Mouse (Mus musculus): Measurements from ENCODE around the gene Itpkc. TPM values are rescaled to one million over a fixed set of nuclear protein-coding genes. Genes with fewer than 3 reads are reported as not detected.
A peak's percentile ranks its signal among the peaks of the same experiment; 100 is the strongest.

Gene Itpkc
- polyA plus RNA-seq, 1 experiment = 10.3 TPM

GRCm38 (mm10) chr7:27193731-27194130, 34.7 kb downstream of the Itpkc start:
- DNase-seq (ENCODE audit: low read depth) = no peak

GRCm38 (mm10) chr7:27192434-27192833, 36.0 kb downstream of the Itpkc start:
- DNase-seq (ENCODE audit: low read depth) = no peak

GRCm38 (mm10) chr7:27189271-27189931, 39.1 kb downstream of the Itpkc start:
- no peak for DNase-seq (ENCODE audit: low read depth)

GRCm38 (mm10) chr7:27185986-27186385, 42.5 kb downstream of the Itpkc start:
- no peak for DNase-seq (ENCODE audit: low read depth)

GRCm38 (mm10) chr7:27184964-27185363, 43.5 kb downstream of the Itpkc start:
- no peak for DNase-seq (ENCODE audit: low read depth)

GRCm38 (mm10) chr7:27182498-27182897, 46.0 kb downstream of the Itpkc start:
- DNase-seq (ENCODE audit: low read depth) = no peak

- DNase-seq (ENCODE audit: low read depth) = no peak
Observed at GRCm38 (mm10) chr7:27180837-27181695, 47.4 kb downstream of the Itpkc start, which contains the start of the genes Gm21983 and Mia. Gm21983 (minus strand) TSS chr7:27181086. Mia (minus strand) TSS chr7:27181157.

- DNase-seq (ENCODE audit: low read depth) = no peak
Observed at GRCm38 (mm10) chr7:27180036-27180435, 48.4 kb downstream of the Itpkc start.

GRCm38 (mm10) chr7:27179217-27179918, 49.1 kb downstream of the Itpkc start:
- DNase-seq (ENCODE audit: low read depth) = no peak

- DNase-seq (ENCODE audit: low read depth) = peak; percentile 95
Observed at GRCm38 (mm10) chr7:27178324-27179216, 49.9 kb downstream of the Itpkc start, which contains the start of gene Rab4b. Rab4b (minus strand) TSS chr7:27178896.

- DNase-seq (ENCODE audit: low read depth) = no peak
Observed at GRCm38 (mm10) chr7:27177942-27178323, 50.5 kb downstream of the Itpkc start.

GRCm38 (mm10) chr7:27174896-27175295, 53.6 kb downstream of the Itpkc start:
- DNase-seq (ENCODE audit: low read depth) = no peak

GRCm38 (mm10) chr7:27174496-27174895, 54.0 kb downstream of the Itpkc start:
- no peak for DNase-seq (ENCODE audit: low read depth)

GRCm38 (mm10) chr7:27170981-27171380, 57.5 kb downstream of the Itpkc start:
- no peak for DNase-seq (ENCODE audit: low read depth)

- DNase-seq (ENCODE audit: low read depth) = no peak
Observed at GRCm38 (mm10) chr7:27168371-27168770, 60.1 kb downstream of the Itpkc start.

- DNase-seq (ENCODE audit: low read depth) = no peak
Observed at GRCm38 (mm10) chr7:27167475-27168094, 60.9 kb downstream of the Itpkc start.

GRCm38 (mm10) chr7:27166614-27167474, 61.6 kb downstream of the Itpkc start, which contains the start of gene Egln2:
Egln2 (minus strand) TSS chr7:27166802.
- no peak for DNase-seq (ENCODE audit: low read depth)

GRCm38 (mm10) chr7:27166229-27166613, 62.2 kb downstream of the Itpkc start:
- DNase-seq (ENCODE audit: low read depth) = no peak

- DNase-seq (ENCODE audit: low read depth) = no peak
Observed at GRCm38 (mm10) chr7:27165696-27166095, 62.8 kb downstream of the Itpkc start.

Data from gonadal fat pad, adult 2 months (tissue).